Mouse (Mus musculus) spleen, adult 12 weeks (tissue): Measurements from ENCODE around the gene Frmd4b.

Source experiments
- DNase-seq: peaks from one replicate; pipeline ENCODE4 v3.0.0; 2022; ENCODE audit warnings: low spot score

Gene Frmd4b

DNA sequence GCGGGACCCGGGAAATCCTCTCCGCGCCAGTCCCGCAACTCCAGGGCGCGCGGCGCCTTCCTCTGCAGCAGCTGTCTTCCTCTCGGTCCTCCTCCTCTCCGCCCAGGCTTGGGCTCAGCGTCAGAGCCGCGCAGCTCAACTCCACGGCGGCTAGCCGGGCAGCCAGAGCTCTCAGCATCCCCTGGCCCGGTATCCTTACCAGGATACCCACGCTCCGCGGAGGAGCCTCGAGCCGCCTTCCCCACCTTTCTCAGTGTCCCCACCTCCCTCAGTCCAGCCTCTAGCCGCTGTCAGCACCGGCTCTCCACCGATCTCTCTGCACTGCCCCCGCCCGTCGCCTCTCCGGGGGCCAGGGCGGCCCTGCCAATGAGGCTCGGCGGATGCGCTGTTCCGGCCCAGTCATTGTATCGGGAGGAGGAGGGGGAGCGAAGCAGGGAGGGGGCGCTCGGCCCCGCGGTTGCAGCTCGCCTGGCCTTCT, at the start of gene Frmd4b:
Gene Frmd4b (minus strand): TSS at position 276 of the 478 bp plus-strand sequence.
- no peak for DNase-seq

- DNase-seq = no peak
Observed at GRCm38 (mm10) chr6:97666417-97666816, 49.1 kb upstream of the Frmd4b start.

- DNase-seq = no peak
Observed at GRCm38 (mm10) chr6:97658921-97659320, 41.6 kb upstream of the Frmd4b start.

- DNase-seq = no peak
Observed at GRCm38 (mm10) chr6:97655986-97656385, 38.6 kb upstream of the Frmd4b start.

- no peak for DNase-seq
Observed at GRCm38 (mm10) chr6:97647501-97647900, 30.2 kb upstream of the Frmd4b start.

DNA sequence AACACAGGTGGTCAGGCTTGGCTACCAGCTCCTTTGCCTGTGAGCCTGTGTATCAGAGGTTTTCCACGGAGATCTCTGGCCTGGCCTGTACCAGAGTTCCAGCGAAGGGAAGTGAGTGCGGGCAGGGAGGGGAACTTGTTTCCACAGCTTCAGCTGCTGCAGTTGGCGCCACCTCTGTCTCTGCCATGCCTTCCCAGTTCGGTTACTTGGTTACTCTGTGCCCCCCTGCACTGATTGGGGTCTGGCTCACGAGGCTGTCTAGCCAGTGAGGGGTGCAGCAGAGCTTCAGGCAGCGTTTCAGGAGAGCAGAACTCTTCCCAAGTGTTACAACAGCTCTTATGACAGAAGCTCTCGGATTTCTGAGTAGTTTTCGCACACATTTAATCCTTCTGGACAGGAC, 6.0 kb upstream of the Frmd4b start:
- DNase-seq = no peak

DNA sequence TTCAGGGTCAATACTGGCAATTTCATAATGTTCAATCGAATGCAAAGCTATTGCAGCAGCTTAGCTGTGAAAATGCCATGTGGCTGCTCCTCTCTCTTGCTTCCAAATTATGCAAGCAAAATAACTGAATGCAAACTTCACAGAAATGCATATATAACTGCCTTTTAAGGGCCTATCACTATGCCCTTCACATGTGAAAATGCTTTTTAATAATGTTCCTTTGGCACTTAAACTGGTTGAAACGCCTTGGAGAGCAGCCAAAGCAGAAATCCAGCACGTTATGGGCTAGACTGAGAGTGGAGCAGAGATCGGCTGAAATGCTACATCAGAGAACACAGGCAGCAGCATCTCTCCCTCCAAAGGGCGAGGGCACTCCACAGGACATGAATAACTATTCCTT, 4.9 kb upstream of the Frmd4b start:
- DNase-seq = no peak

DNA sequence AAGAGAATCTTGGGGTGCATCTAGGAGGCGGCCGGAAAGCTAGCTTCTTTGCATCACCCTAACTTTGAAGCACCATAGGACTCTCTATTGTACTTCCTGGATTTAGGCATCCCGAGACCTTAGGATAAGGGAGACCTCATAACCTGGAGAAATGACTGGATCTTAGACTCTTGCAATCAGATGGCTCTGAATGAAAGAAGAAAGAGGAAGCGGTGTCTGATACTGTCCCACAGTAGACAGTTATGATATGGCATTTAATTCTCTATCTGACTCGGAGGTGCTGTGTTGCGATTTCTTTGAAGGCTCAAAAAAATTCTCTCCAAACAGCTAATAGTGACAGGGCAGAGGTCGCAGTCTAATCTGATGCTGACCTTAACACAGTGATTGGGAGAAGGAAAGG, 433 bp upstream of the Frmd4b start:
- no peak for DNase-seq

GRCm38 (mm10) chr6:97616658-97617265, 579 bp downstream of the Frmd4b start:
- DNase-seq = no peak

GRCm38 (mm10) chr6:97615901-97616461, 1.4 kb downstream of the Frmd4b start:
- DNase-seq = no peak

- DNase-seq = no peak
Observed at GRCm38 (mm10) chr6:97614179-97614578, 3.2 kb downstream of the Frmd4b start.

- no peak for DNase-seq
Observed at GRCm38 (mm10) chr6:97612861-97613260, 4.5 kb downstream of the Frmd4b start.

DNA sequence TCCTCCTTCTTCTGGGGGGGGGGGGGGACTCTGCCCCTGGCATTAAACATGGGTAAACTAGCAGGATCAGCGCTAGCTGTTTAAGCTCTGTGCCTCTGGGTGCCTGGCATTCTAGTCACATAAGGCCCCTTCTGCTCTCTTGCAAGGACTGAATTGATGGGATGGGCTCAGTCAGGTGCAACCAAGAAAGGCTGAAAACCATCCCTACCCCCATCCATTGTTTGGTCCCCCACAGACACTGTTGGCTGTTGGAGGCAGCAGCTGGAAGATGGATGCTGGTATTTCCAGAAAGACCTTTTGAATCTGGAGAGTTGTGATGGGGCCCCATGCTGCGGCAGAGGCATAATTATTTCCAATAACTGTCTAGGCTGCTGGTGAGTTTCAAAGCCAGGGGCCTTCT, 7.3 kb downstream of the Frmd4b start:
- no peak for DNase-seq

GRCm38 (mm10) chr6:97607646-97608045, 9.7 kb downstream of the Frmd4b start:
- no peak for DNase-seq

DNA sequence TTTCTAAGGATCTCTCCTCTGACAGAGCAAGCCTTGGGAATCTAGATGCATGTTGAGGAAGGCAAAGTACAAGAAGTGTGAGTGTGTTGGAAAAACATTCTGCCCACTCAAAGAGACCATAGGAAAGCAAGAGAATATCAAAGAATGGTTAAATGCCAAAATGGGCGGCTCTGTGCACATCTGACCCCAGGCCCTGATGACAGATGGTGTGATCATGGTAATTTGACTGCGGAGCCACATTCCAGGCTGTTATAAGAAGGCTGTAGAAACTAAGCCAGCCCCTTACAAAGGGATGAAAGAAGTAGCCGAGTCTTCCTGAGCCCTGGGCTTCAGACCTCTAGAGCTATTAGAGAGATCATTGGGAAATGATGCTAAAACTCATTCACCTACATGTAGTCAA, 22.1 kb downstream of the Frmd4b start:
- DNase-seq = no peak

DNA sequence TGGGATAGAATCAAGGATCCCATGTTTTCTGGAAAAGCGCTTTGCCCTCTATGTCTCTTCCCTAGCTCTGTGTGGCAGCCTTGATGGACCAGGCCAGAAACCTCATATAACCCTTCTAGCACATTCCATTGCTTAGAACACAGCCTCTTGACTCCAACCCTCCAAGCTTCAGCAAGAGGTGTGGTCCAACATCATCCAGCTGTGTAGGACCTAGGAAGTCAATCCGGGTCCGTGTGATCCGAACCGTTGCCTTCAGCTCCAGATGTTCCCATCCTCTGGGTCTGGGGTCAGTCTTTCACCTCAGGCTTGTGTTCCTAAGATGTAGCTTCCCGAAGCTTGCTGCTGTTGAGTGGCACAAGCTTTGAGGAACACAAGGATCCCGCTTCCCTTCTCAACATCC, 22.8 kb downstream of the Frmd4b start:
- DNase-seq = no peak

GRCm38 (mm10) chr6:97590230-97590629, 27.1 kb downstream of the Frmd4b start:
- DNase-seq = no peak

DNA sequence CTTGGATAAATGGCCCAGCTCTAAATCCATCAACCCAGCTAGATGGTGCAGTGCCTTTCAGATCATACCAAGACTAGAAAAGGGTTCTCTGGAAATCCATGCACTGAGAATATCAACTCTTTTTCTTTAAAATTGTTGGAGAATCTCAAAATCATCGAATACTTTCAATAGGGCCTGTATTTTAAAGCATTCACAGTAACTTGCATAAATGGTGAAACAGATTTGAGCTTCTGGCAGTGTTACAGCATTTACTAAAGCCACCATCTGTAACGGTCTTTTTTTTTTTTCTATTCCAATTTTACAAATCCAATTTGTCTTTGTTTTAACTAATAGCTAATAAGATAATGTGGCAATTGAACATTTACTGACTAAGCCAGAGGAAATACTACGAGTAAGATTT, 27.8 kb downstream of the Frmd4b start:
- no peak for DNase-seq

DNA sequence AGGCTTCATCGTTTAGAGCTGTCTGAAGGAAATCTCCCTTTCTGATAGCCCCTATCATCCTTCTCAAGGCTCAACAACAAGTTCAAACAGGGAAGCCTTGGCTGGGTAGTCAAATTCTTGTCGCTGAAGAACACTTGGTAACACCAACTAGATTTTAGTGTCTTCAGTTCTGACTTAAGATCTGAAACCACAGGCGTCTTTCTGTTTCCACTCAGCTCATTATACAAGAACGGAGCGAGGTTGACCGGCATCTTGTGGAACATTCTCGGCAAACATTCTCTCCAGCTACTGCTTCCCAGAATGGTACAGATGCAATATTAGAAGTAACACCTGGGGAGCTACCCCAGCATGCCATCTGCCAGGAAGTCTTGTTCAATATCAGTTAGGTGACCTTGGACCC, 28.3 kb downstream of the Frmd4b start:
- no peak for DNase-seq

- no peak for DNase-seq
Observed at GRCm38 (mm10) chr6:97586606-97587005, 30.7 kb downstream of the Frmd4b start.

GRCm38 (mm10) chr6:97586024-97586423, 31.3 kb downstream of the Frmd4b start:
- no peak for DNase-seq

DNA sequence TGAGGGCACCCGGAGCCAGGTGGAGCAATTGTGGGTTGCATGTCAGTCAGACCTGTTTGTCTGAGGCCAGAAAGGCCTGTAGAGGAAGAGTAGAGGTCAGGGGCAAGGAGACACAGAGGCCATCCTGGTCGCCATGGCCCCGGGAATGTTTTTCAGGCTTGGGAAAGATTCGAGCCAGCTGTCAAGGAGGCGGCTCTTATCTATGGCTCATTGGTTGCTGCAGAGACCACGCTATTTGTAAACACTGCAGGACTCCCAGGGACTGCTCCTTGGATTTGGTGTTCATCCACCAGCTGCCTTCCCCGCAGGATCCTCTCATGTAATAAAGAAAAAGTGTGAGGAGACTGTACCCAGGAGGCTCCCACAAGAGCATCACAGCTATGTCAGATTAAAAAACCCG, 34.6 kb downstream of the Frmd4b start:
- no peak for DNase-seq

DNA sequence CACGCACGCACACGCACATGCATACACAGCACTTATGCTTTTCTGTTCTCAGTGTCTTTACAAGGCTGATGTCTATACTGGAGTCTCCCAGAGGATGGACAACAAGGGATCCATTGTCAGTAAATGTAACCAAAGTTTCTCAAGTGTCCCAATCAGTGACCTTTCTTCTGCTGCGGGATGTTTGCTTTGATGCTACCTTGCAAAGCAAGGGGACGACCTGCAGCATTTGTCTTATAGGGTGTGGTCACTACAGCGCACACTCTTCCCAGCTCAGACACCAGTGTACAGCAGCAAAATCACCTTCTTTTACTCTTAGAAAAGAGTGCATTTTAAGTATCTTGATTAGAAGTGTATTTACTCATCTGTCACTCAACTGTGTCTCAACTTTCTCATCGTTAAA, 35.4 kb downstream of the Frmd4b start:
- DNase-seq = no peak

GRCm38 (mm10) chr6:97580479-97581030, 36.8 kb downstream of the Frmd4b start:
- DNase-seq = no peak
